Mouse (Mus musculus): ENCODE data around the gene Capza2. TPM values are rescaled to one million over a fixed set of nuclear protein-coding genes. Genes with fewer than 3 reads are reported as not detected.

Gene Capza2
- 100 to 1,000 TPM; 141 to 158 TPM for total RNA-seq (2021)

GRCm38 (mm10) chr6:17635615-17636284 is at the start of gene Capza2:
Capza2 (plus strand) TSS chr6:17636234.
- intact Hi-C loops (cut with DNase I), result loop anchor here (5.0 kb wide), 1 partner anchor 57 kb away; the partner anchor contains the start of gene St7
- DNase-seq (ENCODE audit: low spot score), result no peak

GRCm38 (mm10) chr6:17589049-17589952 is 46.7 kb upstream of the Capza2 start:
- intact Hi-C loops (cut with DNase I), result loop anchor here (1.0 to 10.0 kb wide), 4 partner anchors 126 to 564 kb away; partner anchors contain the start of gene Met
- DNase-seq (ENCODE audit: low spot score), result peak; percentile 42

GRCm38 (mm10) chr6:17589953-17590627 is 45.9 kb upstream of the Capza2 start:
- no peak for DNase-seq (ENCODE audit: low spot score)
- intact Hi-C loops (cut with DNase I), result loop anchor here (1.0 to 10.0 kb wide), 4 partner anchors 127 to 565 kb away; partner anchors contain the start of gene Met

- no peak for DNase-seq (ENCODE audit: low spot score)
- intact Hi-C loops (cut with DNase I), result no loop called here
Observed at GRCm38 (mm10) chr6:17593971-17594370, 42.1 kb upstream of the Capza2 start.

GRCm38 (mm10) chr6:17595712-17596462 is 40.1 kb upstream of the Capza2 start:
- intact Hi-C loops (cut with DNase I), result no loop called here
- no peak for DNase-seq (ENCODE audit: low spot score)

GRCm38 (mm10) chr6:17599373-17599772 is 36.7 kb upstream of the Capza2 start:
- intact Hi-C loops (cut with DNase I), result no loop called here
- no peak for DNase-seq (ENCODE audit: low spot score)

GRCm38 (mm10) chr6:17601526-17601925 is 34.5 kb upstream of the Capza2 start:
- DNase-seq (ENCODE audit: low spot score), result no peak
- intact Hi-C loops (cut with DNase I), result no loop called here

GRCm38 (mm10) chr6:17606915-17607314 is 29.1 kb upstream of the Capza2 start:
- DNase-seq (ENCODE audit: low spot score), result no peak
- intact Hi-C loops (cut with DNase I), result no loop called here

GRCm38 (mm10) chr6:17611352-17612010 is 24.6 kb upstream of the Capza2 start:
- intact Hi-C loops (cut with DNase I), result no loop called here
- DNase-seq (ENCODE audit: low spot score), result no peak

- intact Hi-C loops (cut with DNase I), result no loop called here
- no peak for DNase-seq (ENCODE audit: low spot score)
Observed at GRCm38 (mm10) chr6:17612652-17613051, 23.4 kb upstream of the Capza2 start.

GRCm38 (mm10) chr6:17620823-17621222 is 15.2 kb upstream of the Capza2 start:
- no peak for DNase-seq (ENCODE audit: low spot score)
- intact Hi-C loops (cut with DNase I), result no loop called here

GRCm38 (mm10) chr6:17621436-17621835 is 14.6 kb upstream of the Capza2 start:
- DNase-seq (ENCODE audit: low spot score), result no peak
- intact Hi-C loops (cut with DNase I), result no loop called here

- intact Hi-C loops (cut with DNase I), result no loop called here
- DNase-seq (ENCODE audit: low spot score), result no peak
Observed at GRCm38 (mm10) chr6:17628701-17629455, 7.2 kb upstream of the Capza2 start.

- no peak for DNase-seq (ENCODE audit: low spot score)
- intact Hi-C loops (cut with DNase I), result no loop called here
Observed at GRCm38 (mm10) chr6:17629756-17630155, 6.3 kb upstream of the Capza2 start.

GRCm38 (mm10) chr6:17631611-17632010 is 4.4 kb upstream of the Capza2 start:
- intact Hi-C loops (cut with DNase I), result no loop called here
- DNase-seq (ENCODE audit: low spot score), result no peak

- intact Hi-C loops (cut with DNase I), result no loop called here
- DNase-seq (ENCODE audit: low spot score), result no peak
Observed at GRCm38 (mm10) chr6:17633819-17634218, 2.2 kb upstream of the Capza2 start.

GRCm38 (mm10) chr6:17634992-17635391 is 1.0 kb upstream of the Capza2 start:
- DNase-seq (ENCODE audit: low spot score), result no peak
- intact Hi-C loops (cut with DNase I), result loop anchor here (5.0 kb wide), 1 partner anchor 57 kb away; the partner anchor contains the start of gene St7

- intact Hi-C loops (cut with DNase I), result loop anchor here (5.0 kb wide), 1 partner anchor 56 kb away; the partner anchor contains the start of gene St7
Observed at GRCm38 (mm10) chr6:17636764-17637170, 733 bp downstream of the Capza2 start.

More at GRCm38 (mm10) chr6:17636764-17637170, 733 bp downstream of the Capza2 start:
- DNase-seq (ENCODE audit: low spot score), result peak; percentile 94
